Mouse (Mus musculus) G1E (cell line): Measurements from ENCODE around the gene Tnks1bp1.

ENCODE experiments used
- CTCF ChIP-seq: IDR thresholded peaks from 2 replicates; pipeline ENCODE4 v1.5.1; 2012; ENCODE audit warnings: low read depth, low read length, inconsistent platforms, mixed read lengths
- GATA2 ChIP-seq: IDR thresholded peaks from 2 replicates; pipeline ENCODE4 v1.6.1; 2012; ENCODE audit warnings: low read depth, low read length, inconsistent platforms, borderline replicate concordance
- POLR2AphosphoS5 ChIP-seq: IDR thresholded peaks from 2 replicates; pipeline ENCODE4 v1.6.1; 2012; ENCODE audit warnings: low read depth, low read length, inconsistent platforms; ENCODE audit not compliant: insufficient replicate concordance

DNA sequence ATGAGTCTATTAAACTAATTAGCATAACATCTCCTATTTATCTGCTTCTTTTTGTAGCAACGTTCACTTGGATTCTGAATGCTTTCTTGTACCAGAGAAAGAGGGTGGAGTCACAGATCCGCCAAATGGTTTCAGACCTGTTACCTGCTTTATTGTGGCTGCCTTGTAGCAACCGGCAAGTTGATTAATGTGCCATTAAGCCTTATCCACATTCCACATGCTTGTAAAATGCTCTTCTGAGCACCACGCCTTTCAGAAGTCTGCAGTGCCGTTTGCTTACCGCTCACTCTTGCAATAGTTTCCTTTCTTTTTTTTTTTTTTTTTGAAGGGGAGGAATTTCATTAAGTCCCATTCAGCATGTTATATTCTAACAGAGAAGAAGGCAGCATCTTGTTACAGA, 17.9 kb upstream of the Tnks1bp1 start:
- no peak for TF ChIP-seq CTCF
- TF ChIP-seq POLR2AphosphoS5, result no peak
- no peak for TF ChIP-seq GATA2
